Mouse (Mus musculus): ENCODE data around the gene Mt2.

Gene Mt2

DNA sequence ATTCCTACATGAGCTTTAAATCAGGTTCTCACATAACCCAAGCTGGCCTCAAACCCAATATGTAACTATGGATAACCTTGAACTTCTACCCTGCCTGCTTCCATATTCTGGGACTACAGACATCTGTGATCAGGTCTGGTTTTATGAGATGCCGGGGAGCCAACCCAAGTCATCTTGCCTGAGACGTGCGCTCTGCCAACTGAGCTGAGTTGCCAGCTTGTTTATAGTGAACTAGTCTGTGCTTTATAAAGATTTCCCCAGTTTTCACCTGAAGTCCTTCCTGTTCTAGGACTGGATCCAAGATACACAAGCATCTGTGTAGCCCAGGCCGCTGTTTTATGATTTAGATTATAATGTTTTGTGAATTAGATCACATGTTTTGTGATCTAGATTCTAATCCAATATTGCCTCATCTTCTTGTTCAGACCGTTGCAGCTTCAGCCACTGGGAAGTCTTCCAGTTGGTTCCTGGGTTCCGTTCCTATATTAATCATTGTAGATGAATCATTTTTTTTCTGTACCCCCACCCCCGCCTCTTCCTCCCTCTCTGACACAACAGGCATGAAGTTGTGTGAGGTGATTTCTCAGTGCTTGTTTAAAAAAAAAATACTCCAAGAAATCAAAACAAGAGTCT lies 22.2 kb downstream of the Mt2 start:
- DNase-seq (ENCODE audit: low read depth in 1 of 2, low spot score in 2 of 2), result no peak

DNA sequence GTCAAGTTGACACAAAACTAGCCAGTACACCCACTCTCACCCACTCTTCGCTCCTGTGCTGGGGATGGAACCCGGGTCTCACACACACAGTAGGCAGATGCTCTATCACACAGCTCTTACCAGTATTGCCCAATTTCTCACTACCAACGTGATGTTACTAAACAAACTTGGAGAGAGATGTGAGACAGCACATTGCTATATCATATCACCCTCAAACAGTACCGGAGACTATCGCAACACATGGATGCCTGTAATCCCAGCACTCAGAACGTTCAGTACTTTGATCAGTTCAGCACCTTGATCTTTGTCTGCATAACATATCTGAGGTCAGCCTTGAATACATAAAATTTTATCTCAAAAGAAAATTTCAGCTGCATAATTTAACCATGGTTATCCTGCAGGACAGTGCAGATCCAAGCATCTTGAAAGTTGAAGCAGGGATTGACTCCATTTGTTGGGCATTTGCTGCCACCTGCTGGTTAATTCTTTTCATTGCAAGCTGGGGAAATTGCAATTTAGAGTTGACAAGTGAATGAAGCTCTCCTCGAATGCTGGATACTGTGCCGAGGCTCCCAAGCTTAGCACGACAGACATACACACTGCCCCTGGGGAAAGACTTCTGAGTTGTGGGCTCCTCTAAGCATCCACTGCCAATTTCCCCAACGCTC lies 26.9 kb downstream of the Mt2 start:
- peak in 1 of 2 experiments; percentile 24 for DNase-seq (ENCODE audit: low read depth in 1 of 2, low spot score in 2 of 2)

DNA sequence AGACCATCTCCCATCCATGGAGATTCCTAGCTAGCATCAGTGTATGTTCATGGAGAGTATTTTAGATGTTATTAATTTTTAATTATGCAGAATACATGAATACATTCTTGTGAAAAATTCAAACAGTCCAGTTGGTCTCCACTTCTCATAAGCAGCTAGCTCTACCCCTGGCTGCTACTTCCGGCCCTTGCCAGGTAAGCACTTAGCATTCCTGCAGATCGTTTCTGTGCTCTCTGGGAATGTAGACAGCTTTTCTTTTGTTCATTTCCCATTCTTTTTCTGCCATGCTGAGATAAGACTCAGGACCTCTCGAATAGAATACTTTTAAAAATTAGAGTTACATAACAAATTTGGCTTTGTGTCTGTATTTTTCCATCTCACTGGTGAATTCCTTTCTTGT lies 31.6 kb downstream of the Mt2 start:
- DNase-seq (ENCODE audit: low read depth in 1 of 2, low spot score in 2 of 2), result no peak

DNA sequence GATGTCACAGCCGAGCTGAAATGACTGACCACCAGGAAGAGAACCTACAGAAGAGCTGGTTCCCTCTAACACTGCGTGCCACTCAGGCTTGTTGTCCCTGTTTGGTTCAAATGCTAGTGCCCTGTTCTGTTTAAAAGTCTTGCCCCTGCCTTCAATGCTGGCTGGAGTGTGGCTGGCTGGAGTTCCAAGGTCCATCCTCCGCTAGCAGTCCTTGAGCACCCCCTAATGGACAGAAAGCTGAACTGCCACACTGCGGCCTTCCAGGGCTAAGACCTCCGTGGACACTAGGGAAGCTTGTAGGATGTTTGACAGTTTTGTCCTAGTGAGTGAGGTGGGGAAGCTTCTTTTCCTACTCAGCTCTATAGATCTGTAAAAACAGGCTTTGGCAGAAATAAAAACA lies 33.3 kb downstream of the Mt2 start:
- peak in 1 of 2 experiments; percentile 30 for DNase-seq (ENCODE audit: low read depth in 1 of 2, low spot score in 2 of 2)

DNA sequence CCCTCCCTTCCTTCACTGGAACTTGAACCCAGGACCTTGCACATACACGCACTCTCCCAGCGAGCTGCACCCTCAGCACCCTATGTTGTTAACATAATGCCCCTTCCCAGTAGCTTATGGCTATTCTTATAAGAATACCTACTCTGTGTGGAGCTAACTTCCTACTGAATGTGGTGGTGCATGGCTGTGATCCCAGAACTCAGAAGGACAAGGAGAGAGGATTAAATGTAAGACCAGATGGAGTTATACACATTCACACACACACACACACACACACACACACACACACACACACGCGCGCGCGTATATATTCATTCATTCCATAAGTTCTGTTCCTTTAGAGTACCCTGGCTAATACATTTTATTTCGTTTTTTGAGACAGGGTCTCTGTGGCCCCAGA lies 33.8 kb downstream of the Mt2 start:
- DNase-seq (ENCODE audit: low read depth in 1 of 2, low spot score in 2 of 2), result no peak

DNA sequence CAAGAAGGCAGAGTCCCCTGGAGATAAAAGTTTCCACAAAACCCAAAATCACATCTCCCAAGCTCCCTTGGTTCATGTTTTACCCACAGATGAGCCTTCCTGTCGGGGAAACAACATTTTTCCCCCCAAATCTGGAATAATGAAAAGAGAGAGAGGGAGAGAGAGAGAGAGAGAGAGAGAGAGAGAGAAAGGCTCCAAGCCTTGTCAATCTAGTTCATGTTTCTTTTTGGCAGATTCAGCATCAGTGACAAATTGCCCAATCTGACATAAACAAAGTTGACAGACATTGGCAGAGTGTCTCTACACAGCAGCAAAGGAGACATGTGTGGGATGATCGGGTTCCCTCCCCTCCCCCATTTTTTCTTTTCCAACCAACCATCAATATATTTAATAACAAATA lies 35.0 kb downstream of the Mt2 start:
- DNase-seq (ENCODE audit: low read depth in 1 of 2, low spot score in 2 of 2), result no peak

DNA sequence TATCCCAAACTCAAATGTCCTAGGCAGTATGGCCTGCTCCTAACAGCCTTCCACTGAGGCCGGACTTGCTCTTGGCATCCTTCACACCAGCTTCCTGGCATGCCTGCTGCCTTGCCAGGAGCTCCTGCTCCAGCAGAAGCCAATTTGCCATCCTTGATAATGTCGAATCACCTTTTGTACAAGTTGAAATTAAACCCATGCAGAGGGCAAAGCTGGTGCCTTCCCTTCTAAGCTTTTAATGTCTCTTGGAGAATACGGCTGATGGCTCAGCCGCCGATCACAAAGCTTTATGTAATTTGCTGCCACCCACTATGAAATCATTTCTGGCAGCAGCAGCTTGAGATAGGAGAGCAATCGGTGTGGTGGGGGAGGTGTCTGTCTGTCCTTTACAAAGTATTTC lies 37.2 kb downstream of the Mt2 start:
- no peak for DNase-seq (ENCODE audit: low read depth in 1 of 2, low spot score in 2 of 2)

DNA sequence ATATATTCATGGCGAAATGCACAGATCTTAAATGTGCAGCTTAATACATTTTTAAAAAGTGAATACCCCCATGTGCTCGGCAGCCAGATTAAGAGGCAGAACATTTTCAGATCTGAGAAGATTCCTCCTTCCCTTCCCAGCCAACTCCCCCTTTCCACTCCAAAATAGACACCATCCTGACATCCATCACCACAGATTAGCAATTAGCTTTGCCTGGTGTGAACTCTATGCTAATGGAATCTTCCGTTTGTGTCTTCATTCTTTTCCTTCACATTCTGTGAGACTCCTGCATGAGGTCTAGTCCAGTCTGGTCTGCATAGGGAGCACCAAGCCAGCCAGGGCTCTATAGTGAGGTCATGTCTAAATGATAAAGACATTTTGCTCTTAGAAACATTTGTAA lies 37.8 kb downstream of the Mt2 start:
- DNase-seq (ENCODE audit: low read depth in 1 of 2, low spot score in 2 of 2), result no peak

DNA sequence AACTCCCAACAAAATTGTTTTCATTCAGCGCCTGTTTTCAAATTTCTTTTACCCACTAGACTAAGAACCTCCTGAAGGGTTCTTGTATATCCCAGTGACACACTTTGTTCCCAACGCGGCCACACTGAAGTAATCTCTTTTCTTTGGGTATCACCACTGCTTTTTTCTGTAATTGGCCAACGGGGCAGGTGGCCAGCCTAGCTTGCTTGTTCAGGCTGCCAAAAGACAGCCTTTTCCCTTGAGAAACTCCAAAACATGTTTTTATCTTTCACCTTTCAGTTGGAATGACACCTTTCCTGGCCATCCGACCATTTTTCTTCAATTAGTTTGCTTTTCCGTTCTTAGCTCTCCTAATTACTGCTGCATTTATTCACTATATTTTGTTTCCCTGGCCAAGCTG lies 41.4 kb downstream of the Mt2 start:
- no peak for DNase-seq (ENCODE audit: low read depth in 1 of 2, low spot score in 2 of 2)

DNA sequence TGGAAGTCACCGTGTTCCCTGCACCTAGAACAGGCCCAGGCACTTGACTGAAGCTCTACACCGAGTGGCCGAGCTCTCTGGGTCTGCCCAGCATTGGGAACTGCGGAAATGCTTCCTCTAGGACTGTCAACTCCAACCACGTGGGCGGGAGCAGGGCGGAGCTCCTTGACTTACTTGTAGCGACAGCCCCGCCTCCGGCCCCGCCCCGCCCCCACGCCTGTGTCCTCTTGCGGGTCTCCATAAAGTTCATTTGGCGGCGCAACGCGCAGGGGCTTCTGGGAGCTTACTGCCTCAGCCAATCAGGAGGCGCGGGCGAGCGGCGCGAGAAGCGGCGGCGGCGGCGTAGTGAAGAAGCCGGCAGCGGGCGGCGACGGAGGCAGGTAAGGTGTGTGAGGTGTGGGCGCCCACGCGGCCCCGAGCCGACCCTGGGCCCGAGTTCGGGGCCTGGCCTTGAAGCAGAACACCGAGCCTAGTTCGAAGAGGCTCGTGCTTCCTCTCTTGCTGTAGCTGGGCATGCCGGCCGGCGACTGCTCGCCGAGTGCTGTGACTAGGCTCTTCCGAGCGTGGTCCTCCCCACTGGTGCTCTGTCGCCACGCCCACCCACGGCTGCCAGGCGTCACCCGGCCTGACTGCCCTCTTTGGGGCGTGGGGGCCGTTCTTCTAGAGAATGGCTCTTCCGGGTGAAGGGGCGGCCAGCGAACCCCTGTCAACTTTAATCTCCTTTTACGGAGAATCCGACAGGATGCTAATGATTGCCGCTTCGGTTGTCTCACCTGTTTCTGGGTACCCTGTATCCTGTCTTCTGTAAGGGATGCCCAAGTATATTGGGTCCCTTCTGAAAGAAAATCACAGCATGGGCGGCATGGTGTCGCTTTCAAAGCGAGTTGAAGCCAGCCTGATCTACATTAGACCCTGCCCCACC lies 42.0 kb downstream of the Mt2 start, which contains the start of gene Nup93:
Gene Nup93 (plus strand): TSS at position 313 of the 922 bp plus-strand sequence.
- peak; percentile 79 to 81 for DNase-seq (ENCODE audit: low read depth in 1 of 2, low spot score in 2 of 2)

Data from monocyte, adult 2 months (primary cell).